Mouse (Mus musculus): ENCODE data around the gene Cryaa. TPM values are rescaled to one million over a fixed set of nuclear protein-coding genes. Genes with fewer than 3 reads are reported as not detected.

The Cryaa gene
- not detected in 4 replicates for total RNA-seq (2023)

GRCm38 (mm10) chr17:31677507-31677906 is at the start of gene Cryaa:
Gene Cryaa (plus strand): TSS chr17:31677807.

DNA sequence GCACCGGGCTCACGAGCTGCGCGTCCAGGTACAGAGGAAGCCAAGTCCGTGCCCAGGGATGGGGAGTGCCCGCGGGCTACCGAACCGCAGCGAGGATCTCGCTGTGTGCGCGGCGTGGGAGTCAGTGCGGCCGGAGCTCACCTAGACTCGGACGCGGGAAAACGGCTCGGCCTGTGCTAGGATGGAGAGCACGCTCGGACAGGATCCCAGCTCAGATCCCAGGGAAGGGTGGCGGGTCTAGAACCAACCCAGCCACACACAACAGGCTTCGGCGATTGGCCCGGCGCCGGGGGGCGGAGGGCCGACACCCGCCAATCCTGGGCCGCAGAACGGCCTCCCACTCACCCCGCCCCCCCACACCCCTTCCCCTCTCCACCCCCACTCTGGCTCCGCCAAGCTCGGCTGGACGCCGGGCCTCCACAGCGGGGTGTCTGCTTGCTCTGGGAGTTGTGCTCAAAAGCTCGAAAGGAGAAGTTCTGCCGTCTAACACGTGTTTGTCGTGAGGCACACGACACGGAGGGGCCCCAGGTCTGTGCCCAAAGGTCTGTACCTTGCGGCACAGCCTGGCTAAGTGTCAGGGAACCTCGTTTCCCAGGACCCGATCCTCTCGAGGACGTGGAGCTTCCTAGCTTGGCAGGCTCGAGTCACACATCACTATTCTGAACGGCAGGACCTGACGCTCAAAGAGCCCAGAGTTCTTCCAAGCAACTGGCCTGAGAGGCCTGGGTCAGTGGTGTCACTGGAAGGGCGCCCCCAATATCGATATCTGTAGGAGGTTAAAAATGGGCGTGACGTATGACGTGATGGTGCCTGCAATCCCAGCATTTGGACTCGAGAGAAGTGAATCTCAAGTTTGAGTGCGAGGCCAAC is 40.4 kb upstream of the Cryaa start, which contains the start of gene Cbs:
Gene Cbs (minus strand): TSS at position 297 of the 870 bp plus-strand sequence.

GRCm38 (mm10) chr17:31658468-31659185 is 19.0 kb upstream of the Cryaa start, which contains the start of gene U2af1:
Gene U2af1 (minus strand): TSS chr17:31658892.

Other genes with a start within 250 kb of the Cryaa start
- gene Wdr4, start 157.8 kb upstream of the Cryaa start, total RNA-seq (2023) = 40.3 to 44.2 TPM (median 42.3 TPM) in 4 replicates
- 82.8 to 96.1 TPM (median 90.8 TPM) in 4 replicates for gene Ndufv3, start 157.7 kb upstream of the Cryaa start, total RNA-seq (2023)
- 34.4 to 48.6 TPM (median 37.6 TPM) in 4 replicates for gene Pknox1, start 113.1 kb upstream of the Cryaa start, total RNA-seq (2023)
- gene Cbs, start 40.6 kb upstream of the Cryaa start, total RNA-seq (2023) = 0.51 to 3.5 TPM in 2 of 4 replicates, not detected in the others
- gene U2af1, start 18.9 kb upstream of the Cryaa start, total RNA-seq (2023) = 345 to 362 TPM (median 356 TPM) in 4 replicates
- gene Sik1, start 178.0 kb downstream of the Cryaa start, total RNA-seq (2023) = 722 to 784 TPM (median 756 TPM) in 4 replicates

All from B cell, adult 62 days (primary cell).